Mouse (Mus musculus) cortical plate, adult 2 months (tissue): ENCODE measurements at regions not wholly inside any gene's neighbourhood (a gene's known extent, or its start where the extent isn't known, plus 50 kb on each side); places are given as distances from the start of the nearest gene placed in this dataset.

Experiments used
- CTCF ChIP-seq: fragments of 200-500 bp; IDR thresholded peaks from 2 replicates; pipeline ENCODE4 v1.5.1; 2011; ENCODE audit warnings: mild to moderate bottlenecking, control low read depth, low read length; ENCODE audit not compliant: insufficient read depth; ENCODE audit errors: extremely low read depth
- POLR2A ChIP-seq: fragments of 200-500 bp; IDR thresholded peaks from 2 replicates; pipeline ENCODE4 v1.6.1; 2011; ENCODE audit warnings: mild to moderate bottlenecking, low read length, control low read depth; ENCODE audit not compliant: insufficient read depth; ENCODE audit errors: extremely low read depth

- TF ChIP-seq CTCF (no peak), POLR2A (no peak)
Measured at GRCm38 (mm10) chr4:150752151-150752550, 100.2 kb upstream of the Slc45a1 start.
